Mouse (Mus musculus) E14TG2a.4 (cell line): Measurements from ENCODE around the gene Mettl11b.

Experiments used
- CTCF ChIP-seq: conservative IDR thresholded peaks from 2 replicates; pipeline ENCODE4 v1.5.1; 2014; ENCODE audit warnings: low read length
- NANOG ChIP-seq: IDR thresholded peaks from 2 replicates; pipeline ENCODE4 v1.6.1; 2014; ENCODE audit warnings: borderline replicate concordance, low read length, mixed read lengths
- POU5F1 ChIP-seq: IDR thresholded peaks from 2 replicates; pipeline ENCODE4 v1.6.1; 2014; ENCODE audit warnings: low read length, borderline replicate concordance

- no peak for TF ChIP-seq CTCF
- no peak for TF ChIP-seq NANOG
- no peak for TF ChIP-seq POU5F1
These were observed 11.6 kb upstream of the Mettl11b start for GRCm38 (mm10) chr1:163736441-163737238.
